Mouse (Mus musculus) hindbrain, embryonic 10.5 days (tissue): ENCODE data around the gene Kcnip1. TPM values are rescaled to one million over a fixed set of nuclear protein-coding genes. Genes with fewer than 3 reads are reported as not detected.
A peak's percentile ranks its signal among the peaks of the same experiment; 100 is the strongest.

Experiments used
- DNase-seq: peaks from one replicate; pipeline ENCODE4 v3.0.0-alpha.2; 2017; ENCODE audit warnings: low spot score
- H3K27ac ChIP-seq: fragments of 300-500 bp; sonication (generic); 2 replicates; pipeline ENCODE4 v1.5.1; 2016; ENCODE audit warnings: mild to moderate bottlenecking, moderate library complexity
- H3K27me3 ChIP-seq: fragments of 300-500 bp; sonication (generic); 2 replicates; pipeline ENCODE4 v1.6.1; 2016; ENCODE audit warnings: mild to moderate bottlenecking; ENCODE audit not compliant: poor library complexity, insufficient read depth, severe bottlenecking
- H3K36me3 ChIP-seq: fragments of 300-500 bp; sonication (generic); 2 replicates; pipeline ENCODE4 v1.6.1; 2016; ENCODE audit warnings: mild to moderate bottlenecking, moderate library complexity
- H3K4me1 ChIP-seq: fragments of 300-500 bp; sonication (generic); replicated peaks from 2 replicates; pipeline ENCODE4 v1.6.1; 2016; ENCODE audit warnings: mild to moderate bottlenecking
- H3K4me3 ChIP-seq: fragments of 300-500 bp; sonication (generic); 2 replicates; pipeline ENCODE4 v1.5.1; 2016; ENCODE audit warnings: mild to moderate bottlenecking, moderate library complexity
- H3K9me3 ChIP-seq: fragments of 300-500 bp; sonication (generic); 2 replicates; pipeline ENCODE4 v1.6.1; 2016; ENCODE audit warnings: mild to moderate bottlenecking, moderate library complexity
- WGBS: fragments of 180-500 bp; shearing (Covaris S2); methylation state at CpG from one replicate; pipeline ENCODE4 v1.1.7; 2016; 5-methylcytosine and 5-hydroxymethylcytosine counted together
- polyA plus RNA-seq: library from polyadenylated mRNA; unstranded; fragments of >200 nt; fragmentation: Nextera tagmentation; extraction: Ambion mirVana; gene quantifications from 2 replicates; pipeline ENCODE4 v1.2.1, GENCODE M21; 2016

Kcnip1 gene
- polyA plus RNA-seq, 1 experiment from 2014 or later: 9.5 TPM

- H3K4me3 ChIP-seq: no peak overlapping the region
- H3K27me3 ChIP-seq: no peaks in the 10 kb centered on the region
- H3K4me1 ChIP-seq: peaks cover 26% of the 10 kb centered on the region
- DNase-seq: no peak
- WGBS: 85% methylated on average over 6 of the region's 6 CpGs
- no peaks in the 10 kb centered on the region for H3K9me3 ChIP-seq
- no peak overlapping the region for H3K27ac ChIP-seq
- H3K36me3 ChIP-seq: no peaks in the 10 kb centered on the region
Observed at GRCm38 (mm10) chr11:33827829-33828206, 165.1 kb downstream of the Kcnip1 start.

DNA sequence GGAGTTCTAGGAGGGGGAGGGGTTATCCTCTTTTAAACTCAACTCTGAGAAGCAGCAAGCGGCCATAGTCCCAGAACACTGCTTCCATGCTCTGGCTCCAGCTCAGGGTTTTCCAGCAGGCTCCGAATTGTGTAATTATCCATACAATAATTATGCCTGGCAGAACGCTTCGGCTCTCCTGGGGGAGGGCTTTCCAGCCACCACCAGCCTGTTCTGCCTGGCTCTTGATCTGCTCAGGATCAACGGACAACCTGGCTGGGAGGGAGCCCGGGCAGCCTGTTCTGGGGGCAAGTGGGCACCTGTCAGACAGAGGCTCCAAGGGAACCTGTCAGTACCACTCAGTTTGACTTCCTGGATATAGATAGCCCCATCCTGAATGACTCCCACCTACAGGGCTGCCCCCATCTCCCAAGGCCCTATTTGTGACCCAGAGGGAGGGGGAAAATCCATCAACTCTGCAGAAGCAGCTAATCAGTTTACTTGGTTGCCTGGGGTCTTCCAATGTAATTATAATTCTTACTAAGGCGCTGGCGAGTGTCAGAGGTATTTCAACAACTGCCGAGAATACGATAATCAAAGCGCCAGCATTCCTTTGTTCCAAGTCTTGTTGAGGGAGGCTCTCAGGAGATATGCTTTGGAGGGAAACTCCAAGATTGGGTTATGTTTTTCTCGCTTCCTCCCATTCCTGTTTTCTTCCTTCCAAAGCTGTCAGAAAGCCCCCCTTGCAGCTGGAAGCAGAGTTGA, 165.7 kb downstream of the Kcnip1 start:
- DNase-seq: no peak
- no peaks in the 10 kb centered on the region for H3K27me3 ChIP-seq
- H3K27ac ChIP-seq: 0 out of 2 replicates have a peak overlapping the region, but pooled peaks have one; percentile 45
- peaks cover 26% of the 10 kb centered on the region for H3K4me1 ChIP-seq
- H3K9me3 ChIP-seq: no peaks in the 10 kb centered on the region
- WGBS: 74% methylated on average over 12 of the region's 12 CpGs
- no peaks in the 10 kb centered on the region for H3K36me3 ChIP-seq
- no peak overlapping the region for H3K4me3 ChIP-seq

DNA sequence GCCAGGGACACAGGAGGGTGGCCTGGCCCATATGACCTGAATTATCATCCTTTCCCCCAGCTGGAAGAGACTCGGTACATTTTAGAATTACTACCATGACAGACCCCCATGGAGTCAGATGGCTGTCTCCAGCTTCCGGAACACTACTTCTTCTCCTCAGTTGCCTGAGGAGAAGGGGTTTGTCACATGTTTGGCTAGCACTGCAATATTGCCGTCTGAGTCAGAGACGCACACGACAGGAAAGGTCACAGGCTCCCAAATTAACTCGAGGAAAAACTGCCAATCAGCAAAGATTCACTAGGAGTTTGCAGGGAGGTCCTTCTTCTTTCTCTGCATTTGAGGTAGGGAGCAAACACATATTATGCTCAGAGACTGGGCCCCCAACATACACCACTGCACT, 168.2 kb downstream of the Kcnip1 start:
- Histone ChIP-seq H3K9me3 (no peaks in the 10 kb centered on the region), H3K4me3 (no peak overlapping the region), H3K4me1 (peaks cover 26% of the 10 kb centered on the region), H3K27ac (no peak overlapping the region), H3K27me3 (no peaks in the 10 kb centered on the region), H3K36me3 (no peaks in the 10 kb centered on the region)
- DNase-seq: no peak
- WGBS: 38% methylated on average over 6 of the region's 6 CpGs

GRCm38 (mm10) chr11:33821331-33821730, 171.6 kb downstream of the Kcnip1 start:
- 90% methylated on average over 5 of the region's 5 CpGs for WGBS
- Histone ChIP-seq H3K27ac (no peak overlapping the region), H3K4me1 (peaks cover 28% of the 10 kb centered on the region), H3K9me3 (no peaks in the 10 kb centered on the region), H3K36me3 (no peaks in the 10 kb centered on the region), H3K4me3 (no peak overlapping the region), H3K27me3 (no peaks in the 10 kb centered on the region)
- DNase-seq: no peak

DNA sequence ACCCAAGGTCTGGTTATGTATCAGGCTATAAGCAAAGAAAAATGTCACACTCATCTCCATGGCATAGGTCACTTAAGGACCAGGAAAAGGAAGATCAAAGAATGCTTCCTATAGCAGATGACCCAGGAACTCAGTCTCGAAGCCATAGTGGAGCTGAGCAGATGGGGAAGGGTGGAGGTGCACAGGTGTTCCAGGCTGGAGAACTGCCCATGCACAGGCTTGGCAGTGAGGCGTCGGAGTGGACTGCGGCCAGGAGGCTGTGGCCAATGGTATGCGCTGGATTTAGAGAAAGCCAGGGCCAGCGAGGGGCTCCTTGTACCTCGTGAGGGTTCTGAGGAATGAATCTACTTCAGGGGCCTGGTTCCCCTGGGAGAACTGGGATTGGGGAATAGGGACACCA, 172.1 kb downstream of the Kcnip1 start:
- Histone ChIP-seq H3K4me3 (no peak overlapping the region), H3K4me1 (peaks cover 31% of the 10 kb centered on the region), H3K27ac (no peak overlapping the region), H3K36me3 (no peaks in the 10 kb centered on the region), H3K27me3 (no peaks in the 10 kb centered on the region), H3K9me3 (no peaks in the 10 kb centered on the region)
- 87% methylated on average over 7 of the region's 7 CpGs for WGBS
- DNase-seq: no peak

- Histone ChIP-seq H3K36me3 (no peaks in the 10 kb centered on the region), H3K9me3 (no peaks in the 10 kb centered on the region), H3K4me3 (no peak overlapping the region), H3K27me3 (no peaks in the 10 kb centered on the region), H3K4me1 (peaks cover 21% of the 10 kb centered on the region), H3K27ac (no peak overlapping the region)
- 42% methylated on average over 5 of the region's 5 CpGs for WGBS
- DNase-seq: no peak
Observed at GRCm38 (mm10) chr11:33818861-33819503, 174.0 kb downstream of the Kcnip1 start.

DNA sequence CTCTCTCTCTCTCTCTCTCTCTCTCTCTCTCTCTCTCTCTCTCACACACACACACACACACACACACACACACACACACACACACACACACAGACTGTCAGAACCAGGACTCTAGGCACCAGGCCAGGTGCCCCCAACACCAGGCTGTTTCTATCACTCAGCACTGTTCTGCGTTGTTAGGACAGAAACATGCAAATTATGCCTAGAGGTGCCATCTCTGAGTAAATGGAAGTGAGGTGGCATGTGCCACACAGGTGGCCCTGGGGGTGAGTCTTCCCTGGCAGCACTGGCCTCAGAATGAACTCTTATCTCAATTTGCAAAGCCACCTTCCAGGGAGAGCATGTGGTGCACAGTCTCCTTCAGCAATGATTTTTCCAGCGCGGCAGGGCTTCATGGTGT, 176.9 kb downstream of the Kcnip1 start:
- Histone ChIP-seq H3K9me3 (no peaks in the 10 kb centered on the region), H3K4me1 (peaks cover 12% of the 10 kb centered on the region), H3K27me3 (no peaks in the 10 kb centered on the region), H3K36me3 (no peaks in the 10 kb centered on the region), H3K27ac (no peak overlapping the region), H3K4me3 (no peak overlapping the region)
- DNase-seq: no peak
- 62% methylated on average over 3 of the region's 3 CpGs for WGBS

DNA sequence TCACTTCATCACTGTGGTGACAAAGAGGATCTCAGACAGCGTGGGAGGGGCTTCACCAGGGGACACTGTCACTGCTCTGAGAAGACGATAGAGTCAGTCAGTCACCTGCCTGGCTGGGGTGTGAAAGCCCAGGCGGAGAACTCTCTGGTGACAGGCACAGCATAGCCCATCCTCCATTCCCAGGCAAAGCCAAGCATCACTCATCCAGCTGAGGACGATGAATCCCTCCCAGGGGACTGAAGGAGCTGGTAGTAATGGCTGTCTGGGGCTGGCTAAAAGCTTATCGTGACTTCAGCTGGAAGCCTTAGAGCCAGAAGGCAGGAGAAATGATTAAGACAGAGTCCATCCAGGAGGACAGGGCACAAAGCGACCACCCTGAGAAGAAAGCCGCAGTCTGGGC, 182.8 kb downstream of the Kcnip1 start:
- Histone ChIP-seq H3K36me3 (no peaks in the 10 kb centered on the region), H3K4me3 (no peak overlapping the region), H3K27ac (no peak overlapping the region), H3K9me3 (no peaks in the 10 kb centered on the region), H3K4me1 (no peaks in the 10 kb centered on the region), H3K27me3 (no peaks in the 10 kb centered on the region)
- WGBS: 58% methylated on average over 7 of the region's 7 CpGs
- no peak for DNase-seq

- no peaks in the 10 kb centered on the region for H3K36me3 ChIP-seq
- H3K4me1 ChIP-seq: peaks cover 9% of the 10 kb centered on the region; the same call in 1 of the 2 replicates
- H3K9me3 ChIP-seq: no peaks in the 10 kb centered on the region
- no peak overlapping the region for H3K4me3 ChIP-seq
- no peak for DNase-seq
- no peak overlapping the region for H3K27ac ChIP-seq
- no peaks in the 10 kb centered on the region for H3K27me3 ChIP-seq
- WGBS: 92% methylated on average over 2 of the region's 2 CpGs
Observed at GRCm38 (mm10) chr11:33803093-33803492, 189.9 kb downstream of the Kcnip1 start.

GRCm38 (mm10) chr11:33800436-33801088, 192.4 kb downstream of the Kcnip1 start:
- no peak for DNase-seq
- no peak overlapping the region for H3K27ac ChIP-seq
- H3K4me3 ChIP-seq: no peak overlapping the region
- no peaks in the 10 kb centered on the region for H3K27me3 ChIP-seq
- no peaks in the 10 kb centered on the region for H3K9me3 ChIP-seq
- no peaks in the 10 kb centered on the region for H3K36me3 ChIP-seq
- H3K4me1 ChIP-seq: peaks cover 9% of the 10 kb centered on the region; the same call in 1 of the 2 replicates
- 70% methylated on average over 10 of the region's 10 CpGs for WGBS

DNA sequence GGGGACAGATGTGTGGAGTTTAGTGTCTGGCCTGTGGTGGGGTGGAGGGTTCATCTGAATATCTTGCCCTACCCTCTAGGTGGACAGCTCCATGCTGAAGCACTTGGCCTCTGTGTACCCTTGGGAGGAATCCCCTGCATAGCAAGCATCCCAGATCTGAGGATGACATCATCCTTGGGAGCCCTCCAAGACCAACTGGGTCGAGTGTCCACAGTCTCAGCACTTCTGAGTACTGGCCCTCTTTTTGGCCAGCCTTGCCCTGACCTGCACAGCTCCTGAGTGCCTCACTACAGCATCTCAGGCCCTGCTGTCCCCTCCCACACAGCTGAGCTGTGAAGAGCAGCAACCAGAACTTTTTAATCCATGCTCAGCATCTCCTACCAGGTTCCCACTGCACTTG, 193.0 kb downstream of the Kcnip1 start:
- H3K4me1 ChIP-seq: peaks cover 9% of the 10 kb centered on the region; the same call in 1 of the 2 replicates
- WGBS: 57% methylated on average over 1 of the region's 1 CpGs
- no peak for DNase-seq
- no peaks in the 10 kb centered on the region for H3K36me3 ChIP-seq
- no peak overlapping the region for H3K4me3 ChIP-seq
- no peaks in the 10 kb centered on the region for H3K9me3 ChIP-seq
- no peaks in the 10 kb centered on the region for H3K27me3 ChIP-seq
- H3K27ac ChIP-seq: no peak overlapping the region

GRCm38 (mm10) chr11:33798094-33798648, 194.8 kb downstream of the Kcnip1 start:
- 67% methylated on average over 12 of the region's 12 CpGs for WGBS

DNA sequence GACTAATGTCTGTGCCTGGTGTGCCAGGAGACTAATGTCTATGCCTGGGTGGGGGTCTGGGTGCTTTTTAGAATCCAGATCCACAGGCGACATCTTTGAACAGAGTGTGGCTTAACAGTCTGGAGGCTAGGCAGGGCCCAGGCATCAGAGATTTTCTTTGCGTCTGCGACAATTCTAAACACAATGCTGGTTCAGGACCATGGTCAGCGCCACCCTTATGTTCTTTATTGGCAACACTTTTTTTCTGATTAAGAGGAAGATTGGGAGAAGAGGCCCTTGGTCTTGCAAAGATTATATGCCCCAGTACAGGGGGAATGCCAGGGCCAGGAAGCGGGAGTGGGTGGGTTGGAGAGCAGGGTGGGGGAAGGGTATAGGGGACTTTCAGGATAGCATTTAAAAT, 205.6 kb downstream of the Kcnip1 start:
- Histone ChIP-seq H3K4me1 (peaks cover 26% of the 10 kb centered on the region), H3K27ac (no peak overlapping the region), H3K36me3 (no peaks in the 10 kb centered on the region), H3K27me3 (no peaks in the 10 kb centered on the region), H3K4me3 (no peak overlapping the region), H3K9me3 (no peaks in the 10 kb centered on the region)
- DNase-seq: peak; percentile 66
- WGBS: 33% methylated on average over 5 of the region's 5 CpGs

More at GRCm38 (mm10) chr11:33798094-33798648, 194.8 kb downstream of the Kcnip1 start:
- H3K27ac ChIP-seq: no peak overlapping the region
- no peak overlapping the region for H3K4me3 ChIP-seq
- no peaks in the 10 kb centered on the region for H3K36me3 ChIP-seq
- no peak for DNase-seq
- no peaks in the 10 kb centered on the region for H3K27me3 ChIP-seq
- no peaks in the 10 kb centered on the region for H3K9me3 ChIP-seq
- H3K4me1 ChIP-seq: peaks cover 9% of the 10 kb centered on the region; the same call in 1 of the 2 replicates
